Mouse (Mus musculus) megakaryocyte progenitor cell, adult 5-6 weeks (primary cell): ENCODE measurements around the gene Pm20d1. TPM values are rescaled to one million over a fixed set of nuclear protein-coding genes. Genes with fewer than 3 reads are reported as not detected.

Experiments used
- ATAC-seq: replicated peaks from 2 replicates; pipeline ENCODE4 v1.8.0; 2016; ENCODE audit warnings: mild to moderate bottlenecking, moderate TSS enrichment, inconsistent platforms; ENCODE audit not compliant: poor library complexity
- total RNA-seq, 2 experiments: library from RNA; stranded (forward) in 1 of 2; stranded (reverse) in 1 of 2; fragments of 157-497, 149-512 nt in 1 of 2; fragments of 200-1000 nt in 1 of 2; gene quantifications; 2 replicates each; pipeline versions ENCODE4 v1.2.3 to v1.2.4; 2015 to 2017

The Pm20d1 gene
- total RNA-seq (2015) (0.15 and 0.17 TPM in 2 replicates), total RNA-seq (2017) (0.07 and 0.08 TPM in 2 replicates)

DNA sequence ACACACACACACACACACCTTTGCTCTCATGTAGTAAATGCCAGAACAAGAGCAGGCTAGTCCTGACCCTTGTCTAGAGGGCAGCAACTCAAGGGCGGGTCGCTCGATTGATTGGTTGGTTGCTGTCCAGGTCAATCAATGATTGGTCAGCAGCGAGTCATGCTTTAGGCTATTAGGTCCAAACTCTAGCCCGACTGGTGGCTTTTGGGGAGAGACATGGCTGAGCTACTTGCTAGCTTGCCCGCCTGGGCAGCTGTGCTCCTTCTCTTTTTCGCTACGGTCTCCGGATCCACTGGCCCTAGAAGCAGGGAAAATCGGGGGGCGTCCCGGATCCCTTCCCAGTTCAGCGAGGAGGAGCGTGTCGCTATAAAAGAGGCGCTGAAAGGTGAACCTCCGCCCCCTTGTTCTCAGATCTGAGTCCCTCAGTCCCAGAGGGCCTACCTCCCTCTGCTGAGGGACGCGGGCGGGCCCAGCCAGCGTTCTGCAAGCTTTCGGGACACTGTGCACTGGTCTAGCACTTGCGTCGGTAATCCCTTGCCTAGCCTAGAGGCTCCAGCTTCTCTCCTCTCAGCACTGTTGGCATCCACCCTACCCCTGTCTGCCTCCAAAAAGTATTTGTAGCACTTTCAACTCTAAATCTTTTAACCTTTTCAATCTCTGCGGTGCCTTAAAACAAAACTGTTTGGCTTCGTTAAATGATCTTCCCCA lies at the start of gene Pm20d1:
Pm20d1 (plus strand) TSS at position 180 of the 708 bp plus-strand sequence.
- peak; percentile 52 for ATAC-seq

DNA sequence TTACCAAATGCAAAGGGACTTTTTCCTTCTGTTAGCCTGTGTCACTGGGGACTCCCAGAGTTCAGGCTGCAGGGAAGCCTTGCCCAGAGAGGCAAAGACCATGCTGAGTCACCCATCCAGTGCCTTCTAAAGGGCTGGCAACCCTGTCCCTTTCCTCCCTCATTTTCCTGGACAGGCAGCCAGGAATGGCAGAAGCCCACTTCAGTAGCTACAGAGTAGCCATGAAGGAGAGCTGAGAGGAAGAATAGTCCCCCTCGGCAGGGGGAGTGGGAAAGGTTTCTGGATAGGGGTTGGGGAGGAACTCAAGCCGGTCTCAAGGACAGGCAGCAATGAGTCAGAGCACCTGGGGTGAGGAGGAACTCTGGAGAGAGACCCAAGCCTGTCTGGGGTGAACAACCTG lies 49.4 kb upstream of the Pm20d1 start:
- no peak for ATAC-seq

DNA sequence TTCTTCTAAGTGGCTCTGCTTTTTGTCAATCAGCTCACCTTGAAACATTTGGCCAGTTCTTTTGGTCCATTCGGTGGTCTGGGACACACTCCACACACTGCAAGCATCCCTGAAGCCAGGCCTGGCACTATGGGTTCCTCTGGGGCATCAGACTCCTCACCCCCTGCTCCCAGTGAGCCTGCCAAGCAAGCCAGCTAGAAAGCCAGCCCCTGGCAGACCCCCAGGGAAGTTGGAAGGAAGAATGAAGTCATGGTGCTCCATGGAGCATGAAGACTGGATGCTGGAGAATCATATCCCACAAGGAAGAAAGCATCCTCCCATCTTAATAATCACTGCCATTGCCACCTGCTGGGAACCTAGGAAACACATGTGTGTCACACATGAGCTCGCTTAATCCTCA lies 48.5 kb upstream of the Pm20d1 start:
- no peak for ATAC-seq

DNA sequence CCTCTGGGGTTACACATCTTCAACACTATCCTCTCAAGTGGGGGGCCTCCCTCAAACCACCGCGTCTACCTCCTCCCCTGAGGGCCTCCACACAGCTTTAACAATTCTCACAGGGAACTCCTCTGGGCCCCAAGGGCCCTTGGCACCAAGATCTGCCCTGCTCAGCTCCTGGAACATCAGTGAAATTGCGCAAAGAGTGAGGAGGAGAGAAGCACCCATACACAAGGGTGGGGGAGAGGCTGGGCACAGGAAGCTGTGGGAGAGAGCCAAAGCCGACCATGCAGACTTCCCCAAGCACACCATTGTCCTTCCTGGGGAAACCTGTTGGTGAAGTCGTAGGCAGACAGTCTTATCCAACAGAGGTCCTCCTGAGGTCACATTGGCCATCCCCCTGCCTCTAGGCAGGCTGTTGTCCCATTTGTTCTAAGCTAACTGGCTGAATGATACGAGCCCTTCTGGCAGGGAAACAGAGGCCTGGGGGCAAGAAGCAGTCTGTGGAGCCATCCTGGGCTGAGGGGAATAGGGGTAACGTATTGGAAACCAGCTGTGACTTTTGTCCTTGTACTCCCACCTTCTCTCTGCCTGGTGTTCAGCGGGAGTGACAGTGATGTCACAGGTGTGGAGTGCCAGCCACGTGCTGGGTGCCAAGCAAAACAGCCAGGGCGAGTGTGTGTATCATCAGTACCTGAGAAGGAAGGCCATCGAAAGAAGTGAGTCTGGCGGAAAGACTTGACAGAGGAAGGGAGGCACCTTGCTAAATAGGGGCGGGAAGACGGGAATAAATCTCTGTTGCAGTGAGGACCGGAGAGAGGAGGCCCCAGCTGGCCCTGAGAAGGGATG lies 47.3 kb upstream of the Pm20d1 start:
- peak; percentile 58 for ATAC-seq

DNA sequence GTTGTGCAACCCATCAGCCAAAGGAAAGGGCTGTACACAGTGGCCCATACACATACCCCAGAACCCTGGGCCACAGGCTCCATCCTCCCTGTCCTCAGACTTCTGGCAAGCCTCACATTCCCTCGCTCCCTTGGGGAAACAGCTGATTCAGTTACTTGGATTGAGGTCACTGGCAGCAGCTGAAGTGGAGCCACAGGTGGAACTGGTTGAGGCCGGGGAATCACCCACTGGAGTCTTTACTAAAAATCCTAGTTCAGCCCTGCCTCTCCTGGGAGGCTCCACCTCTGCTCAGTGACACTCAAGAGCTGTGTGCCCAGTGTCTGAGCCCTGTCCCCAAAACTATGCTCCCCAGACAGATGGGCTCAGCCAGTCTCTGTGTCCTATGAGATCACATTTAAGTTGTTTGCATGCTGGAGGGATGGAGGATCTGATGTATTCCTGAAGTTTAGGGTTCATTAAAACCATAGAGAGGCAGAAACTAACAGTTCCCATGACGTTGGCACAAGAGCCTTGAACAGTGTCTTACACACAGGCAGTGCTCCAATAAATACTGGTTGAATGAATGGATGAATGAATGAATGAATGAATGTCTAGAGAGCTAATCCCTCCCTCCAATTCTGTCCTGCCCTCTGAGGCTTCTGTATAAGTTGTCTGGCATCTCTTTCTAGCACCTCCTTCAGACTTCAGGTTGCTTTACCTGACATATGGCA lies 45.8 kb upstream of the Pm20d1 start:
- ATAC-seq = no peak

DNA sequence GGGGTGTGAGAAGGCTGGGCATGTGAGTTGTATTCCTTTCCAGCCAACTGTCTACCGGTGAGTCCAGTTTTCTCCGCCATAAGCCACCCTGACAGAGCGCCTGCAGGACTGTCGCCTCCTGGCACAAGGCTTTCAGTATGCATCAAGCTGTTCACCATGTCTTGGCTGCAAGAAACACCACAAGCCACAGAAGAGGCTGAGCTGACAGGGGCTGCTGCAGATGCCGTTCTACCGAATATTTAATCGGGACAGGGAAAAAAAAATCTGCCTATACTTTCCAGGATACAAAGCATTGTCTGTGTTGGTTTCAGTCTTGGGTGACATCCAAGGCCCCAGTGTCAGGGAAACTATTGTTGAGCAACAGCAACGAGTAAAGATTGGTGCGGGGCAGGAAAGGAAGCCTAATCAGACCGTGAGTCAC lies 45.3 kb upstream of the Pm20d1 start:
- no peak; the same call in 1 of the 2 replicates for ATAC-seq

DNA sequence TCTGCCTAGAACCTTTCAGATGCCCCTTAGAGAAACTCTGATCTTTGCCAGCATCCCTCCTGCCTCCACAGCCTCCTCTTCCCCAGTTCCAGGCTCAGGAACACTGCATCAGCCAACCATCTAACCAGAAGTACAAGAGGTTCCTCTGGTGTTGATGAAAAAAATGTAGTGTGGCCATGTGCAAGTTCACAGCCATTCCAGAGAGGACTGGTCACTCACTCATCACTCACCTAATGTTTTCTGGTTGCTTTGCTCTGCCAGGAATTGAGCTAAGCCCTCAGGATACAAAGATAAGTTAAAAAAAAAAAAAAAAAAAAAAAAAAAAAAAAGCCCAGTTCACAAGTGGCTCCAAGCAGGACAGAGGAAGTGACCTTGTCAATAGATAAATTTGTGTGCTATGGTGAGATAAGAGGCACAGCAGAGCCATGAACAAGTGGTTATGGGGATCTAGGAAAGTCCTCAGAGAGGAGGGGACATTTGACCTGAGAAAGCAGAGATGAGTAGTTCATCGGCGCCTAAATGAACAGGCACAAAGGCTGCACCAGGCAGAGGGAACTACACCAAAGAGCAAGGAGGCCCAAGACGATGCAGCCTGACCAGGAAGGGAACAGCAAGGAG lies 42.9 kb upstream of the Pm20d1 start:
- peak; percentile 26 for ATAC-seq

DNA sequence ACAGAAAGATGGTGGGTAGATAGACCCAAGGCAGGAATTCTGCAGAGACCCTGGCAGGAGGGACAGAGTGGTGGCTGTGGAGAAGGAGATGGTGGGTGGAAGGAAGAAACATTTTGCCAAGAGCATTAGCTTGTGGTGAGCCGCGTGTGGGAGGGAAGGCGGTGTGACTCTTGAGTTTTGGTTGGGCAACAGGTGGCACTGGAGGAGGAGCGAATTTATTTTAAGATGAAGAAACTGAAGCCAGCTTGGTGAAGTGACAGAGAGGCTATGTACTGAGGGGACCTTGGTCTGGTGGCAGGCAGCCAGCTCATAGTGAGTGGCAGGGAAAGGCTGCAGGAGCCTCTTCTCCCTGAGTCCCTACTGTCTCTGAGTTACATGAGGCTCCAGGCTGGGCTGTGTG lies 42.3 kb upstream of the Pm20d1 start:
- ATAC-seq = peak; percentile 77

DNA sequence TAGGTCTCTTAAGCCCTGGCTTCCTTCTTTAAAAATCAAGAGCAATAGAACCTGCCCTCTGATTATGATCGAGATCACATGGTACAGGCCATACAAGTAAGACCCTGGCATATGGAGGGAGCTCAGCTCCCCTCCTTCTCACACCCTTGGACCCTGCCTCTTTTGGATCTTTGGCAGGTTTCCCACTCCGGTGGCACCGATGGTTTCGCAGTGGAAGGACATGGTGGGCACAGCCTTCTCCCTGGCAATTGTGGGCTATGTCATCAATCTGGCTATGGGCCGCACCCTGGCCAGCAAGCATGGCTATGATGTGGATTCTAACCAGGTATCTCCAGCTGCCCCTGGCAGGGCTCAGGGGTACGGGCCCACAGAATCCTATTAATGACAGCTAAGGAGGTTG lies 40.0 kb upstream of the Pm20d1 start:
- no peak for ATAC-seq

DNA sequence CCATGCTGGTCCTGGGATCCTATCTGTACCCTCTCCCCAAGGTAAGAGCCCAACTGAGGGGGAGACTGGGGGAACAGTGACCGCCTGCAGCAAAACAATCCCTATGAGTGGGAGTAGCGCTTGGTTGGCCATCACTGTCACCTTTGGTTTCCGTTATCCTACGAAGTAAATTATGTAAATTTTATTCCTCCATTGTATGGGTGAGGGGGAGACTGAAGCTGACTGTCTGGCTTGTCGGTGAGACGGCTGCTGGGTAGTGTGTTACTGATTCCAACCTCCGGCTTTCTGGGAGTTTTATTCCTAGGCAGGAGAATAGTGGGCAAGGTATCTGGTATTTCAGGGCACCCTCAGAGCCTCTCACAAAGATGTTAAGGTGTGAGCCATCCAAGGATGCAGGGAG lies 38.4 kb upstream of the Pm20d1 start:
- ATAC-seq = no peak

DNA sequence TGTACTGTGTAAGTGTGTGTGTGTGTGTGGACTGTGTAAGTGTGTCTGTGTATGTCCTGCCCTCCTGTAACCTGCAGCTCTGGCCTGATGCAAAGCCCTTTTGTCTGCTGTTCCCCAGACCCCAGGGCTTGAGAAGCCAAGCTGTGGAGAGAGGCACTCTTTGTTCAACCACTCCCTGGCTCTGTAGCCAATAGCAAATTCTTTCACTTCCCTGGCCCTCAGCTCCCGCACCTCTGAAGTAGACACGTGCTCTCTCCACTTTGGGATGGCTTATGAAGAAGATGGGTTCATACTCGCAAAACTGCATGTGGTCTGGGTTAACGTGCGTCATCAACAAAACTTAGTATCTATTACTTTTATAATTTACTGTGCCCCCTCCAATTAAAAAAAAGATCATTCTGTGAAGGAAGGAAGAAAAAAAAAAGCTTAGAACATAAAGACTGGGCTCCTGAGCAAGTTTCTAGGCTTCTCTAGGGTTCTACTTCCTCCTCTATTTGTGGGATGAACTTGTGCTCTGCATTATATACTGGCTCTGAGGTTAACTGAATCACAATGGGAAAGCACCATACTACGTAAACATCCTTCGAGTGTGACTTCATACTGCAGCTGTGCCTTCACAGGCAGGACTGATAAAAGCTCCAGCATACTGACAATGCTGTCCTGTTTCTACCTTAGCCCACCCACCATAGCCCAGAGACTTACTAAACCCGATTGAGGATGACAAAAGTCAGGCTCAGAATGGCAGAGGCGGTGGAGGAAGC lies 37.3 kb upstream of the Pm20d1 start:
- no peak for ATAC-seq

DNA sequence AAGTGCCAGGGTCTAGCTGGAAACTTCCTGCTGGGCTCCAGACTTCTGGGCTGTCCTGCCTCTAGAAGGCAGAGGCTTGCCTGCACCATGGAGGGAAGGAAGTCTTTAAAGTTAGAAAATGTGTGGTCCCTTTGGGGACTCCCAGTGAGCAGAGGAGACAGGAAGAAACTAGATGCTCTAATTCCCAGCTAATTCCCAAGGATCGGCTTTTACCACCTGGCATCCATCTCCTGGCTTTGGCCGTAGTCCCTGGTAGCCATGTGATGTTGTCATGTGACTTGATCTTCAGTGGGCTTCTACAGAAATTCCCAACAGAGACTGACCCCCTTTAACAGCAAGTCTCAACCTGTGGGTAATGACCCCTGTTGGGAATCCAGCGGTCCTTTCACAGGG lies 36.8 kb upstream of the Pm20d1 start:
- ATAC-seq = no peak

DNA sequence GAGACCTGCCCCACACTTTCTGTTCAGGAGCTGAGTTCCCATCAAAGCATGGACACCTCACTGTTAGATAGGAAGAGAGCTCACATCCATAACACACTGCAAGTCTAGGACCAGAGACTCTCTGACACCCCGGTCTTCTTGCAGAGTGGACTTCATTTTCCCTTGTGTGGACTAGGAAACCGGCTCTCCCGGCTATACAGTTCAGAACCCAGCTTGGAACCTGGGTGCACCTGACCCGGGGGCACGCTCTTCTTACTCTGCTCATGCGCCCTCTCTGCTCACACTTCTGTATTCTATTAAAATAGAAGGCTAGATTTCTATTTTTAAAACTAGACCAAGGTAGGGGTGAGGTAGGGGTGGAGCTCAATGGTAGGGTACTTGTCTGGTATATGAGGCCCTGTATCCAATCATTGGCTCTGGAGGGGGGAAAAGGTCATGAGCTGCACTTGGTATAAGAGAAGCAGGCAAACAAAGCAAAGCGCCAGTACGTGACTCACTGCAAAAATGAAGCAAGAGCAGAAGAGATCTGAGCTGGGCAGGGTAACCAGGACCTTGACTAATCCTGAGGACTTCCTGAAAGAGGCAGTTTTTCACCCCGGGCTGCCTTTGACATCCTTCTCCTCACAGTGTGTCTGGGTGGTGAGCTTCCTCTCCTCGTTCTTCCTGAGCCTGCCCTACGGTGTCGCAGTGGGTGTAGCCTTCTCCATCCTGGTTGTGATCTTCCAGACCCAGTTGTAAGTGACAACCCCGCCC lies 35.9 kb upstream of the Pm20d1 start:
- ATAC-seq = peak; percentile 72

DNA sequence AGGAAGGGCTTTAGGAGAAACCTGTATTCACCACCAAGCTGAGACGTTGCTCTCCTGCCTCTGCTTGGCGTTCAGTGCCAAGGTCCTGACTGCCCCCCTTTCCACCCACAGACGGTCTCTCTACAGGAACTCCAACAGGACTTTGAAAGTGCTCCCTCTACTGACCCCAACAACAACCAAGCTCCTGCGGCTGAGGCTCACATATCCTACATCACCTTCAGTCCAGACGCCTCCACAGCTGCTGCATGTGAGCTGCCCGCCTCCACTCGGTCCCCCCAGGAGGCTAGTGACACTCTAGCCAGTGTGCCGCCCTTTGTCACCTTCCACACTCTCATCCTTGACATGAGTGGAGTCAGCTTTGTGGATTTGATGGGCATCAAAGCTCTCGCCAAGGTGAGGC lies 33.5 kb upstream of the Pm20d1 start:
- ATAC-seq = peak; percentile 48

DNA sequence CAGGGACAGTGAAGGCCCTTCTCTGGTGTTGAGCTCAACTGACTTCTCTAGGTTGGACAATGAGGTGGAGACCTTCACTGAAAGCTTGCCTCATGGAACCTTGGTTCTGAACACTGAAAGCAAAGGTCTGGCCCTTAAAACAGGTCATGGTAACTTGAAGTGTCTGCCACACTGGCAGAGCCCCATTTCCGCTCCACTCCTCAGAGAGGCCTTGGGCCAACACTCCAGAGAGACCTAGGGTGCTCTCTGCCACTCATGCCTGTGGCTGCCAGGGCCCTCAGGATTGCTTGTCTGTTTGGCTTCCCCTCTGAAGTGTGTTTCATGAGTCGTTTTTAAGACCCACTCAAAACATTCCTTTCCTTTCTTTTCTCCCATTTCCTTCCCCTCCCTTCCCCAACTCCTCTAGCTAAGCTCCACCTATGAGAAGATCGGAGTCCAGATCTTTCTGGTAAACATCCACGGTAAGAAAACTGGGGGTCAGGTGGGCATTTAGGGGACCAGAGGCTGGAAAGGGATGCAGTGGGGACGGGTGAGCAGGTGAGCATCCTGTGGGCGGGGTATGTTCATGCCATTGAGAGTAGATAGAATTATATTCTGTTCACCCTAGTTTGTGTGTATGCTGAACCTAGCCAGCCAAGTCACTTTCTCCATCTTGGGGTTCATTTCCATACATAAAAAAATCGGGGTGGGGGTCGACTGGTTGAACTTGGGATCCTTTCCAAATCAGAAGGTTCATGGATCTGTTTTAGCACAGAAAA lies 32.4 kb upstream of the Pm20d1 start:
- no peak for ATAC-seq

DNA sequence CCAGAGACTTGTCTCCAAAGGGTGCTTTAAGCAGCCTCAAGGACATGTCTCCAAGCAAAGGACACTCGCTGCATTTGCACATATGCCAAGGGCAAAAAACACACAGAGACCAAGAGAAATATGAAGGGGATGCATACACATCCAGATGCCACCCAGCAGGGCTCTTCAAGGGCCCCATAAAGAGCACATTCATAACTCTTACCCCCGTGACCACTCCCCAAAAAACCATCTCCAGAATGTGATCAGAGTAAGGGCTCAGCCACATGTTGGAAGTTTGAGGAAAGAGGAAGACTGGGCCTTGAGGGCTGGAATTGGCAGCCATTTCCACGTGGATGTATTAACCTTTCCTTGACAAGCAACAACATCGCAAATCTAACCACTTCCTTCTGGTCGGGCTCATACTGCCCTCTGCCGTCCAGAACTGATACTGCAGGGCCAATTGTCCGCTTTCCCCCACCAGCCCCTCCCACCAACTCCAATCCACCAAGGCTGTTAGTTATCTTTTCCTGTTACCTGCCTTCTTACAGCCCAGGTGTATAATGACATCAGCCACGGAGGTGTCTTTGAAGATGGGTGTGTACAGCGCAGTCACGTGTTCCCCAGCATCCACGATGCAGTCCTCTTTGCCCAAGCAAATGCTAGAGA lies 31.7 kb upstream of the Pm20d1 start:
- peak; percentile 88 for ATAC-seq

DNA sequence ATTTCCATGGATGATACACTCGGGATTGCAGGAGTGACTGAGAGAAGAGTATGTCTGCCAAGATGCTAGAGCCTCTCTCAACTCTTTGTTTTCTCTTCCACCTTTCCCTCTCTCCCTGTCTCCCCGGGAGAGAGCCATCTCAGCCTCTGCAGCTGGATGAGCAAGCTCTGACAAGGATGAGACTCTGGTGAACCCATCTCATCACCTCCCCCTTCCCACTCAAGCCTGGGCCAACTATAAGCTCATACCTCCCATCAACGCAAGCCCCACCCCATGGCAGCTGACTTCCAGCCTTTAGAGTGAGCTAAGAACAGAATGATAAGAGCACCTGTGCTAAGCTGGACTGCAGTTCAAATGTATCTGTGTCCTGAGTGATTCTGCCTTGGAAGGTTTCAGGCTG lies 27.9 kb upstream of the Pm20d1 start:
- no peak for ATAC-seq

DNA sequence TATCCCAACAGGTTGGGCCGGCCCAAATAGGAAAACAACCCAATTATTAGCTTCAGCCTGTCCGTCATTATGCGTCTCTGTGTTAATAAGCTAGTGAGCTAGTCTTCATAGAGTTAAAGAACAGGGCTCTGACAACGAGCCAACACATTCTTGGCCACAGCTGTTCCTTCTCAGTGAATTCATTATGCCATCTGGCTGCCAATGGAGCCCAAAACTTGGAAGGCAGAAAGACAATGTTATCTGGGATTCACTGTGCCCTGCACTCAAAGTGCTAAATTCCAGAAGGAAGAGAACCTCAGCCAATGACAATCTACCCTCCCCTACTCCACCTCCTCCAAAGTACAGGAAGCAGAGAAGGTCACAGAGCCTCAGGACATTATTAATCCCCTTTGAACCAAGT lies 26.5 kb upstream of the Pm20d1 start:
- ATAC-seq = no peak

DNA sequence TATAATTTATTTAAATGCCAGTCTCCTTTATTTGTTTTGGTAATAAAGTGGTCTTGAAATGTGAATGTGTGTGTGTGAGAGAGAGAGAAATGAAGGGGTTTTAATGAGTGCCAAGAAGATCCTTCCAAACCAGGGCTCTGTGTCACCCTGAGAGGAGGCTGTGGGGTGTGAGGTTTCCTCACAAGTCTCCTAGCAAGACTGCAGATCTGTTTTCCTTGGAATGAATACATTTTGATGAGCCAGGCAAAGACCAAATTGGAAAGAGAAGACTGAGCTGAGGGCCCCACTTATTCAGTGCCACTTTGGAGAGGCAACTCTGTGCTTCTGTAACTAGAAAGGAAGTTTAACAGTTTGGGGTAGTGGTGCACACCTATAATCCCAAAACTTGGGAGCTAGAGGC lies 25.7 kb upstream of the Pm20d1 start:
- ATAC-seq = no peak
